Mouse (Mus musculus): ENCODE results near the gene Lrriq1. TPM values are rescaled to one million over a fixed set of nuclear protein-coding genes. Genes with fewer than 3 reads are reported as not detected.

Gene Lrriq1
- polyA plus RNA-seq (2014; fragmentation: Illumina TruSeq; extraction: RNeasy Lipid Tissue Mini Kit (QIAGEN cat#74804); ENCODE audit: low read depth, low replicate concordance) = not detected

DNA sequence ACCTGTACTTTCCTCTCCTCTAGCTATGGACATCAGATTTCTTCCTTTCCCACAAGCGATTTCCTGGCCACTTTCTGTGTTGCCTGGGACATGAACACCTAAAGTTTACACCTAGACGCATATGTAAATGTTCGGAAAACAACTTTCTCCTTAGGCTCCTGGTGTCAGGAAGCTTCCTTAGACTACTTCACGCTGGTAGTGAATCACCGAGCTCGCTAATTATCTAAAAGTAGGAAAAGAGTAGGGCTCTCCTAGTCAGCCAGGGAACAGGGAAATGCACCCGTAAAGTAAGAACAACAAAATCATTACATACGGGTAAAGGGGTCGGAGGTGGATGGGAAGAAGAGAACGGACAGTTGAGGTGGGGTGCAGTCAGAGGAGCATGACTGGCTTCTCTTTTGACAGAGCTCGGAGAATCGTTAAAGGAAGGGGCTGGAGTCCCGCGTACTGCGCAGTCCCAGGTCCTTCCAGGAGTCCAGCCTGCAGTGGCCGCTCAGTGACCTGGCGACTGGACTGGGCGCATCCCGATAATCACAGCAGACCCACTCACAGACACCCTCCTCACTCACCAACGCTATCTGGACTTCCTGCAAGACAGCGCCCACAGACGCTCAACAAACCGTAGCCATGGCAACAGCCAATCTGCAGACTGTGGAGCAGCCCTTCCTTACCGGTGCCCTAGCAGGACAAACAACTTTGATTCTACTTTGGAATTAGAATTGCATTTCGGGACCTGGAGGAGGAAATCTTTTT, at the start of gene Lrriq1:
Gene Lrriq1 (minus strand): TSS at position 616 of the 753 bp plus-strand sequence.

DNA sequence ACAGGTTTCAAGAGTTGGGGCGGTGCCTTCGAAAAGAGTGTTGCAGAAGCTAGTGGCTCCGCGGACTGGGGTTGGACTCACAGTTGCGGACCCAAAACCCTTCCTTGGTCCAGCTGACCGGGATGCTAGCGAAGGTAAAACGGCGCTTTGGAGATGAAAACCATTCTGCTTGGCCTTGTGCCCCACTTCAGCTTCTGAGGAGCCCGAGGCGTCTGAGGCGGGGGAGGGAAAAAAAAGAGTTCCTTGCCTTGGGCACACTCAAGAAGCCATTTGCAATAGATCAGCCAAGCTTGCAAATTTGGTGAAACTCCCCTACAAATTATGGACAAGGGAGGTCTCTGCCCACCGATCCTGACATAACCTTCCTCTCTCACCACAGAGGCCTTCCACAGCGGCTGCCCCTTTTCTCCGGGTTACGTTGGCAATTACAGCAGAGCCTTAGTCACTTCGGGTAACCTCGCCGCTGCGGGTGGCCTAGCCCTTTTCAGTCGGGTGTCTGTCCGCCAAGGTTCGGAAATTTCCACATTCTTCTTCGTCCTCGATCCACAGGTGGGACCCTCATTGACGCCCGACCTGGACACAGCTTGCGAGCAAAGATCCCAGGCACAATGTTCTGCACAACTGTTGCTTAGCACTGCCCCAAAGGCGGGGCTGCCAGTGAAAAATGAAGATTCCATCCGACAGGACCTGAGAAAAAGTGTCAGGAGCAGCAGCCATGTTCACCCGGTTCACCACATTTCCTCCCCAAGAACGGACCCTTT, 206.2 kb downstream of the Lrriq1 start, which contains the start of gene Alx1:
Gene Alx1 (minus strand): TSS at position 486 of the 761 bp plus-strand sequence.

Other genes starting within 250 kb of the Lrriq1 start
- gene Alx1, start 206.1 kb downstream of the Lrriq1 start, polyA plus RNA-seq (2014; fragmentation: Illumina TruSeq; extraction: RNeasy Lipid Tissue Mini Kit (QIAGEN cat#74804); ENCODE audit: low read depth, low replicate concordance) = not detected
- 2.1 TPM for gene Slc6a15, start 131.5 kb upstream of the Lrriq1 start, polyA plus RNA-seq (2014; fragmentation: Illumina TruSeq; extraction: RNeasy Lipid Tissue Mini Kit (QIAGEN cat#74804); ENCODE audit: low read depth, low replicate concordance)